Mouse (Mus musculus): ENCODE data around the gene Scd3. TPM values are rescaled to one million over a fixed set of nuclear protein-coding genes. Genes with fewer than 3 reads are reported as not detected.

The Scd3 gene
- 0.13 and 0.20 TPM in 2 replicates for polyA plus RNA-seq (2012; rRNA removed)

- DNase-seq = no peak
- TF ChIP-seq POLR2A (IDR thresholded peaks at IDR 0.05; ENCODE audit: low read depth, low read length) (no peak), CTCF (conservative IDR thresholded peaks at IDR 0.05; ENCODE audit: insufficient read depth, insufficient read length, low read depth, low read length) (no peak)
- H3K4me3 ChIP-seq (ENCODE audit: insufficient read depth, low read depth, low read length) = no peak within 1 kb of the TSS
- no peaks in the 10 kb centered on the region for H3K36me3 ChIP-seq (ENCODE audit: control insufficient read depth, insufficient read depth, low read length)
- WGBS = 92% methylated on average over 9 of the region's 9 CpGs
- no peak within 1 kb of the TSS for H3K27ac ChIP-seq (ENCODE audit: insufficient read depth, low read depth, low read length)
- H3K4me1 ChIP-seq (ENCODE audit: control insufficient read depth, insufficient read depth, low read length) = no peaks in the 10 kb centered on the region
- no peaks in the 10 kb centered on the region for H3K27me3 ChIP-seq (replicated peaks; ENCODE audit: control insufficient read depth, insufficient read depth, low read length)
Measured at GRCm38 (mm10) chr19:44203015-44203564, at the start of gene Scd3. Gene Scd3, plus strand, starts transcription at chr19:44203269.

DNA sequence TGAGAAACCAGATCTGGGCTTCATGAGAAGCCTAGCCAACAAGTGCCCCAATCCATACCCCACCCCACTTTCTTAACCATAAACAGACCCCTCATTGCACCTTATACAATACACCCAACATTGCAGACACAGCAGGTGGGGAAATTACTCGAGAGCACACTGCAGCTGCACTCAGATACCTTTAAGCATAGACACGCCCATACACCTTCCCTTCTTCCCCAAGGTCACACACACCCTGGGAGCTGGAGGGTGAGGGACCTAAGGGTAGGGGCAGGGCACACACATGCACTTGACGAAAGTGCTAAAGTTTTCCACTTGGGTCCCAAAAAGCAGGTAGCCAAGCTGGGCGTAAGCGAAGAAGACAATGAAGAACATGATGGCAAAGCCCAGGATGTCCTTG lies 49.3 kb upstream of the Scd3 start:
- H3K27me3 ChIP-seq (replicated peaks; ENCODE audit: control insufficient read depth, insufficient read depth, low read length) = no peaks in the 10 kb centered on the region
- H3K36me3 ChIP-seq (ENCODE audit: control insufficient read depth, insufficient read depth, low read length) = no peaks in the 10 kb centered on the region
- H3K4me3 ChIP-seq (ENCODE audit: insufficient read depth, low read depth, low read length) = no peak overlapping the region
- DNase-seq = no peak
- no peak overlapping the region for H3K27ac ChIP-seq (ENCODE audit: insufficient read depth, low read depth, low read length)
- TF ChIP-seq CTCF (conservative IDR thresholded peaks at IDR 0.05; ENCODE audit: insufficient read depth, insufficient read length, low read depth, low read length) = no peak
- TF ChIP-seq POLR2A (IDR thresholded peaks at IDR 0.05; ENCODE audit: low read depth, low read length) = no peak
- H3K4me1 ChIP-seq (ENCODE audit: control insufficient read depth, insufficient read depth, low read length) = no peaks in the 10 kb centered on the region
- WGBS = 77% methylated on average over 5 of the region's 5 CpGs

DNA sequence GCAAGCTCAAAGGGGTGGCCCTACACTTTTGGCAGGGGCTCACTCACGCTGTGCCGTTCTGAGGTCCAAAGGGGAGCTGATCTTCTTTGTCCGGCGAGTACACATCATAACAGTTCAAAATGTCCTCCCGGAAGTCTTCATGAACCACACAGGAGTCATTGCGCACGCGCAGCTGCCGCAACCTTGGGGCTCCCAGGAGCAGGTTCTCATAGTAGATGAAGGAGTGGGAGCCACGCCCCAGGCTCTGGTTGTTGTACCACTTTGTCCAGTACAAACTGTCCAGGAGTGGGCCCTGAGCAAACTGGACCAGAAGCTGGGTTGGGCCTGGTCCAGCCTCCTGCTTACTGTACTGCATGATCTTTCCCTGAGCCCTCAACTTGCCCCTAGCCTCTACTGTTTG lies 46.1 kb upstream of the Scd3 start:
- no peaks in the 10 kb centered on the region for H3K36me3 ChIP-seq (ENCODE audit: control insufficient read depth, insufficient read depth, low read length)
- H3K4me3 ChIP-seq (ENCODE audit: insufficient read depth, low read depth, low read length) = no peak overlapping the region
- DNase-seq = no peak
- 94% methylated on average over 10 of the region's 10 CpGs for WGBS
- H3K4me1 ChIP-seq (ENCODE audit: control insufficient read depth, insufficient read depth, low read length) = no peaks in the 10 kb centered on the region
- no peak for TF ChIP-seq CTCF (conservative IDR thresholded peaks at IDR 0.05; ENCODE audit: insufficient read depth, insufficient read length, low read depth, low read length)
- no peak overlapping the region for H3K27ac ChIP-seq (ENCODE audit: insufficient read depth, low read depth, low read length)
- no peaks in the 10 kb centered on the region for H3K27me3 ChIP-seq (replicated peaks; ENCODE audit: control insufficient read depth, insufficient read depth, low read length)

- DNase-seq = no peak
- TF ChIP-seq CTCF (conservative IDR thresholded peaks at IDR 0.05; ENCODE audit: insufficient read depth, insufficient read length, low read depth, low read length) (no peak), POLR2A (IDR thresholded peaks at IDR 0.05; ENCODE audit: low read depth, low read length) (no peak)
- Histone ChIP-seq H3K27me3 (replicated peaks; ENCODE audit: control insufficient read depth, insufficient read depth, low read length) (no peaks in the 10 kb centered on the region), H3K27ac (ENCODE audit: insufficient read depth, low read depth, low read length) (no peak overlapping the region), H3K36me3 (ENCODE audit: control insufficient read depth, insufficient read depth, low read length) (no peaks in the 10 kb centered on the region), H3K4me3 (ENCODE audit: insufficient read depth, low read depth, low read length) (no peak overlapping the region), H3K4me1 (ENCODE audit: control insufficient read depth, insufficient read depth, low read length) (no peaks in the 10 kb centered on the region)
- WGBS = 85% methylated on average over 3 of the region's 3 CpGs
Measured at GRCm38 (mm10) chr19:44159386-44159785, 43.7 kb upstream of the Scd3 start.

DNA sequence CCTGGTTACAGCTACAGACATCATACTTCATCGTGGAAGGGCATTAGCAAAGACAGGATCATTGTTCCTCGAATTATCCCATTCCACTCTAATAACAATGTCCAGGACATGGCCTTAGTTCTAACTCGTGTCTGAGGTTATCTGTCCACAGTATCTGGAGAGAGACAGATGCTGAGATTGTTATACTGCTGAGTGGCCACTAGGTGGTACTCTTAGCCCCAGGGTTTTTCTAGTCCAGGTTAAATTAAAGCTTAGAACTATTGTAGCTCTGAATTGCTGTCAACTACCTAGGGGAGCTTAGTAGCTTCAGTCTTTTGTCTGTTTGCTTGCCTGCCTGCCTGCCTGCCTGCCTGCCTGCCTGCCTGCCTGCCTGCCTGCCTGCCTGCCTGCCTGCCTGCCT lies 41.6 kb upstream of the Scd3 start:
- peak; percentile 9 for DNase-seq
- no peak for TF ChIP-seq POLR2A (IDR thresholded peaks at IDR 0.05; ENCODE audit: low read depth, low read length)
- no peak for TF ChIP-seq CTCF (conservative IDR thresholded peaks at IDR 0.05; ENCODE audit: insufficient read depth, insufficient read length, low read depth, low read length)
- H3K36me3 ChIP-seq (ENCODE audit: control insufficient read depth, insufficient read depth, low read length) = no peaks in the 10 kb centered on the region
- no peaks in the 10 kb centered on the region for H3K27me3 ChIP-seq (replicated peaks; ENCODE audit: control insufficient read depth, insufficient read depth, low read length)
- H3K4me3 ChIP-seq (ENCODE audit: insufficient read depth, low read depth, low read length) = no peak overlapping the region
- H3K27ac ChIP-seq (ENCODE audit: insufficient read depth, low read depth, low read length) = no peak overlapping the region
- 9% methylated on average over 3 of the region's 3 CpGs for WGBS
- no peaks in the 10 kb centered on the region for H3K4me1 ChIP-seq (ENCODE audit: control insufficient read depth, insufficient read depth, low read length)

DNA sequence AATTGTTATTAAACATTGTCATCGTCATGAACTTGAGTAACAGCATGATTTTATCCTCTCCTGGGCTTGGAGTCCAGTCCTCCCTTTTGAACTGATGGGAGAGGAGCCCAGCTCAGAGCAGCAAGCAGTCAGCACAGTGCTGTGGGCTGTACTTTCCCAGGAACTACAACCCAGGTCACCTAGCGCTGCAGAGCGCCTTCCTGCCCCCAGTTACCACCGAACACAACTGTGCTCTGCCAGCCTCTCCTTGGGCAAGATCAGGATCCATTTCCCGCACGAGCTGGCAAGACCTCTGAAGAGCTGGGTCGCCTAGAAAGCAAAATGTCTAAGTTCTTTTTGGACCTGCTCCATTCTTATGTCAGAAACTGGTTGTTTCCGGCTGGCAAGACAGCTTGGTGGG lies 28.2 kb upstream of the Scd3 start:
- 57% methylated on average over 8 of the region's 8 CpGs for WGBS
- TF ChIP-seq POLR2A (IDR thresholded peaks at IDR 0.05; ENCODE audit: low read depth, low read length) = no peak
- TF ChIP-seq CTCF (conservative IDR thresholded peaks at IDR 0.05; ENCODE audit: insufficient read depth, insufficient read length, low read depth, low read length) = no peak
- H3K27ac ChIP-seq (ENCODE audit: insufficient read depth, low read depth, low read length) = no peak overlapping the region
- H3K4me1 ChIP-seq (ENCODE audit: control insufficient read depth, insufficient read depth, low read length) = no peaks in the 10 kb centered on the region
- no peak overlapping the region for H3K4me3 ChIP-seq (ENCODE audit: insufficient read depth, low read depth, low read length)
- H3K27me3 ChIP-seq (replicated peaks; ENCODE audit: control insufficient read depth, insufficient read depth, low read length) = no peaks in the 10 kb centered on the region
- no peaks in the 10 kb centered on the region for H3K36me3 ChIP-seq (ENCODE audit: control insufficient read depth, insufficient read depth, low read length)
- DNase-seq = no peak

DNA sequence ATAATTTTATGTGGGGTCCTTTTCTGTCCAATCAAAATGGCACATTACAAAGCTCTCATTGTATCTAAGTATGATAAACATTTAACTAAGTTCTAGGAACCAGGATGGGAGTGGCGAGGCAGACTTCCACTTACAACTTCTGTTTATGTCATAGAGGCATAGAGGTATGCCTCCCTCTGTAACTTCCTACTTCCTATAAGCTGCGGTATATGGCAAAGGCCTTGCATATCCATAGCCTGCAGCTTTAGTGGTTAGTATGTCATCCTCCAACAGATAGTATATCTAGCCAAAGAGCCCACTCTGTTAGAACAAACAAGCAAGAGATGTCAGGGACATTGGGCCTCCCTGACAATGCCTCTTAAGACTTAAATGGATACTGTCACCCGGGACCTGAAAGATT lies 26.3 kb upstream of the Scd3 start:
- 91% methylated on average over 3 of the region's 3 CpGs for WGBS
- no peaks in the 10 kb centered on the region for H3K27me3 ChIP-seq (replicated peaks; ENCODE audit: control insufficient read depth, insufficient read depth, low read length)
- DNase-seq = no peak
- H3K27ac ChIP-seq (ENCODE audit: insufficient read depth, low read depth, low read length) = no peak overlapping the region
- no peaks in the 10 kb centered on the region for H3K4me1 ChIP-seq (ENCODE audit: control insufficient read depth, insufficient read depth, low read length)
- TF ChIP-seq POLR2A (IDR thresholded peaks at IDR 0.05; ENCODE audit: low read depth, low read length) (no peak), CTCF (conservative IDR thresholded peaks at IDR 0.05; ENCODE audit: insufficient read depth, insufficient read length, low read depth, low read length) (no peak)
- no peaks in the 10 kb centered on the region for H3K36me3 ChIP-seq (ENCODE audit: control insufficient read depth, insufficient read depth, low read length)
- H3K4me3 ChIP-seq (ENCODE audit: insufficient read depth, low read depth, low read length) = no peak overlapping the region

Data from kidney, adult 2 months (tissue).